Mouse (Mus musculus): Measurements from ENCODE around the gene Aqp2. TPM values are rescaled to one million over a fixed set of nuclear protein-coding genes. Genes with fewer than 3 reads are reported as not detected.

The Aqp2 gene
- polyA plus RNA-seq, 1 experiment, result 0.47 TPM

GRCm38 (mm10) chr15:99611563-99611962, 32.7 kb downstream of the Aqp2 start:
- no peak for TF ChIP-seq CTCF (IDR thresholded peaks at IDR 0.05; ENCODE audit: borderline replicate concordance, control insufficient read depth, extremely low read depth, insufficient read depth, low read length, poor library complexity)
- 86% methylated on average over 7 of the region's 7 CpGs for WGBS

GRCm38 (mm10) chr15:99614273-99614672, 35.4 kb downstream of the Aqp2 start:
- TF ChIP-seq POLR2A (IDR thresholded peaks at IDR 0.05; ENCODE audit: control insufficient read depth, extremely low read depth, insufficient read depth, low read length, poor library complexity), result no peak
- no peak for TF ChIP-seq CTCF (IDR thresholded peaks at IDR 0.05; ENCODE audit: borderline replicate concordance, control insufficient read depth, extremely low read depth, insufficient read depth, low read length, poor library complexity)
- no peak for DNase-seq
- H3K27ac ChIP-seq (ENCODE audit: control insufficient read depth, insufficient read depth, low read length), result no peak overlapping the region
- 82% methylated on average over 13 of the region's 13 CpGs for WGBS
- no peaks in the 10 kb centered on the region; the same call in 1 of the 2 replicates for H3K27me3 ChIP-seq (ENCODE audit: control insufficient read depth, insufficient read depth, low read length)
- H3K36me3 ChIP-seq (ENCODE audit: control insufficient read depth, insufficient read depth, low read length), result 0 out of 2 replicates have a peak, but pooled peaks cover 1% of the 10 kb centered on the region
- no peaks in the 10 kb centered on the region for H3K4me1 ChIP-seq (replicated peaks; ENCODE audit: control insufficient read depth, insufficient read depth, low read length)
- H3K4me3 ChIP-seq (ENCODE audit: control insufficient read depth, insufficient read depth, low read length), result no peak overlapping the region

More at GRCm38 (mm10) chr15:99611563-99611962, 32.7 kb downstream of the Aqp2 start:
- no peak overlapping the region for H3K27ac ChIP-seq (ENCODE audit: control insufficient read depth, insufficient read depth, low read length)
- no peak for DNase-seq
- H3K4me3 ChIP-seq (ENCODE audit: control insufficient read depth, insufficient read depth, low read length), result no peak overlapping the region
- no peaks in the 10 kb centered on the region; the same call in 1 of the 2 replicates for H3K27me3 ChIP-seq (ENCODE audit: control insufficient read depth, insufficient read depth, low read length)
- H3K4me1 ChIP-seq (replicated peaks; ENCODE audit: control insufficient read depth, insufficient read depth, low read length), result no peaks in the 10 kb centered on the region
- H3K36me3 ChIP-seq (ENCODE audit: control insufficient read depth, insufficient read depth, low read length), result no peaks in the 10 kb centered on the region

GRCm38 (mm10) chr15:99614753-99615152, 35.9 kb downstream of the Aqp2 start:
- H3K4me1 ChIP-seq (replicated peaks; ENCODE audit: control insufficient read depth, insufficient read depth, low read length), result no peaks in the 10 kb centered on the region
- 30% methylated on average over 12 of the region's 12 CpGs for whole genome bisulfite sequencing
- H3K27ac ChIP-seq (ENCODE audit: control insufficient read depth, insufficient read depth, low read length), result no peak overlapping the region
- H3K4me3 ChIP-seq (ENCODE audit: control insufficient read depth, insufficient read depth, low read length), result no peak overlapping the region
- no peaks in the 10 kb centered on the region; the same call in 1 of the 2 replicates for H3K27me3 ChIP-seq (ENCODE audit: control insufficient read depth, insufficient read depth, low read length)
- H3K36me3 ChIP-seq (ENCODE audit: control insufficient read depth, insufficient read depth, low read length), result peaks cover 6% of the 10 kb centered on the region
- TF ChIP-seq POLR2A (IDR thresholded peaks at IDR 0.05; ENCODE audit: control insufficient read depth, extremely low read depth, insufficient read depth, low read length, poor library complexity), result no peak
- no peak for TF ChIP-seq CTCF (IDR thresholded peaks at IDR 0.05; ENCODE audit: borderline replicate concordance, control insufficient read depth, extremely low read depth, insufficient read depth, low read length, poor library complexity)
- no peak for DNase-seq

GRCm38 (mm10) chr15:99615246-99615645, 36.4 kb downstream of the Aqp2 start:
- WGBS, result 69% methylated on average over 9 of the region's 9 CpGs
- H3K27ac ChIP-seq (ENCODE audit: control insufficient read depth, insufficient read depth, low read length), result no peak overlapping the region

GRCm38 (mm10) chr15:99618595-99618994, 39.7 kb downstream of the Aqp2 start:
- no peak for TF ChIP-seq POLR2A (IDR thresholded peaks at IDR 0.05; ENCODE audit: control insufficient read depth, extremely low read depth, insufficient read depth, low read length, poor library complexity)
- TF ChIP-seq CTCF (IDR thresholded peaks at IDR 0.05; ENCODE audit: borderline replicate concordance, control insufficient read depth, extremely low read depth, insufficient read depth, low read length, poor library complexity), result no peak
- DNase-seq, result no peak
- whole genome bisulfite sequencing, result 85% methylated on average over 3 of the region's 3 CpGs
- Histone ChIP-seq H3K4me1 (replicated peaks; ENCODE audit: control insufficient read depth, insufficient read depth, low read length) (no peaks in the 10 kb centered on the region), H3K4me3 (ENCODE audit: control insufficient read depth, insufficient read depth, low read length) (no peak overlapping the region), H3K27ac (ENCODE audit: control insufficient read depth, insufficient read depth, low read length) (no peak overlapping the region), H3K36me3 (ENCODE audit: control insufficient read depth, insufficient read depth, low read length) (peaks cover 39% of the 10 kb centered on the region), H3K27me3 (ENCODE audit: control insufficient read depth, insufficient read depth, low read length) (no peaks in the 10 kb centered on the region; the same call in 1 of the 2 replicates)

More at GRCm38 (mm10) chr15:99615246-99615645, 36.4 kb downstream of the Aqp2 start:
- H3K4me3 ChIP-seq (ENCODE audit: control insufficient read depth, insufficient read depth, low read length), result no peak overlapping the region
- TF ChIP-seq CTCF (IDR thresholded peaks at IDR 0.05; ENCODE audit: borderline replicate concordance, control insufficient read depth, extremely low read depth, insufficient read depth, low read length, poor library complexity) (no peak), POLR2A (IDR thresholded peaks at IDR 0.05; ENCODE audit: control insufficient read depth, extremely low read depth, insufficient read depth, low read length, poor library complexity) (no peak)
- H3K4me1 ChIP-seq (replicated peaks; ENCODE audit: control insufficient read depth, insufficient read depth, low read length), result no peaks in the 10 kb centered on the region
- H3K27me3 ChIP-seq (ENCODE audit: control insufficient read depth, insufficient read depth, low read length), result no peaks in the 10 kb centered on the region; the same call in 1 of the 2 replicates
- peaks cover 11% of the 10 kb centered on the region for H3K36me3 ChIP-seq (ENCODE audit: control insufficient read depth, insufficient read depth, low read length)
- DNase-seq, result no peak

- DNase-seq, result no peak
- Histone ChIP-seq H3K4me1 (replicated peaks; ENCODE audit: control insufficient read depth, insufficient read depth, low read length) (no peaks in the 10 kb centered on the region), H3K27ac (ENCODE audit: control insufficient read depth, insufficient read depth, low read length) (no peak overlapping the region), H3K27me3 (ENCODE audit: control insufficient read depth, insufficient read depth, low read length) (no peaks in the 10 kb centered on the region), H3K36me3 (ENCODE audit: control insufficient read depth, insufficient read depth, low read length) (peaks cover 50% of the 10 kb centered on the region), H3K4me3 (ENCODE audit: control insufficient read depth, insufficient read depth, low read length) (no peak overlapping the region)
- WGBS, result 93% methylated on average over 4 of the region's 4 CpGs
- TF ChIP-seq POLR2A (IDR thresholded peaks at IDR 0.05; ENCODE audit: control insufficient read depth, extremely low read depth, insufficient read depth, low read length, poor library complexity), result no peak
- TF ChIP-seq CTCF (IDR thresholded peaks at IDR 0.05; ENCODE audit: borderline replicate concordance, control insufficient read depth, extremely low read depth, insufficient read depth, low read length, poor library complexity), result no peak
Observed at GRCm38 (mm10) chr15:99619821-99620220, 41.0 kb downstream of the Aqp2 start.

GRCm38 (mm10) chr15:99622063-99622462, 43.2 kb downstream of the Aqp2 start:
- Histone ChIP-seq H3K27ac (ENCODE audit: control insufficient read depth, insufficient read depth, low read length) (no peak overlapping the region), H3K4me3 (ENCODE audit: control insufficient read depth, insufficient read depth, low read length) (no peak overlapping the region), H3K4me1 (replicated peaks; ENCODE audit: control insufficient read depth, insufficient read depth, low read length) (no peaks in the 10 kb centered on the region), H3K27me3 (ENCODE audit: control insufficient read depth, insufficient read depth, low read length) (no peaks in the 10 kb centered on the region), H3K36me3 (ENCODE audit: control insufficient read depth, insufficient read depth, low read length) (peaks cover 72% of the 10 kb centered on the region)
- no peak for DNase-seq
- no peak for TF ChIP-seq CTCF (IDR thresholded peaks at IDR 0.05; ENCODE audit: borderline replicate concordance, control insufficient read depth, extremely low read depth, insufficient read depth, low read length, poor library complexity)
- no peak for TF ChIP-seq POLR2A (IDR thresholded peaks at IDR 0.05; ENCODE audit: control insufficient read depth, extremely low read depth, insufficient read depth, low read length, poor library complexity)
- WGBS, result 96% methylated on average over 11 of the region's 11 CpGs
